Mouse (Mus musculus) olfactory bulb, adult 2 months (tissue): ENCODE results near the gene Slc25a22. TPM values are rescaled to one million over a fixed set of nuclear protein-coding genes. Genes with fewer than 3 reads are reported as not detected.

Experiments used
- H3K27ac ChIP-seq: fragments of 200-500 bp; 2 replicates; pipeline ENCODE4 v1.5.1; 2012; ENCODE audit warnings: low read depth, low read length; ENCODE audit not compliant: insufficient read depth
- H3K4me1 ChIP-seq: fragments of 200-500 bp; 2 replicates; pipeline ENCODE4 v1.6.1; 2012; ENCODE audit warnings: low read length; ENCODE audit not compliant: control insufficient read depth, insufficient read depth
- H3K4me3 ChIP-seq: fragments of 200-500 bp; 2 replicates; pipeline ENCODE4 v1.5.1; 2012; ENCODE audit warnings: mild to moderate bottlenecking, low read depth, low read length, moderate library complexity; ENCODE audit not compliant: insufficient read depth
- CTCF ChIP-seq: fragments of 200-500 bp; IDR thresholded peaks from 2 replicates; pipeline ENCODE4 v1.5.1; 2012; ENCODE audit warnings: low read depth, mild to moderate bottlenecking, low read length, moderate library complexity; ENCODE audit not compliant: insufficient read depth
- POLR2A ChIP-seq: fragments of 200-500 bp; IDR thresholded peaks from 2 replicates; pipeline ENCODE4 v1.6.1; 2012; ENCODE audit warnings: mild to moderate bottlenecking, low read depth, low read length, moderate library complexity; ENCODE audit not compliant: insufficient read depth
- WGBS: fragments of 180-500 bp; shearing (Covaris S2); methylation state at CpG from one replicate; pipeline ENCODE4 v1.1.7; 2018; 5-methylcytosine and 5-hydroxymethylcytosine counted together
- polyA plus RNA-seq: library from polyadenylated mRNA; stranded (reverse); fragments of >200 nt; gene quantifications from 2 replicates; pipeline ENCODE4 v1.2.4, GENCODE M21; 2012; ENCODE audit warnings: low replicate concordance; ENCODE audit not compliant: missing spikeins, insufficient read depth, insufficient read length

Gene Slc25a22
- polyA plus RNA-seq, 1 experiment = not detected

- TF ChIP-seq CTCF = no peak
- no peak for TF ChIP-seq POLR2A
- H3K4me1 ChIP-seq = peaks cover 42% of the 10 kb centered on the region
- WGBS = 60% methylated on average over 9 of the region's 9 CpGs
- H3K4me3 ChIP-seq = no peak overlapping the region
- H3K27ac ChIP-seq = no peak overlapping the region
Observed at GRCm38 (mm10) chr7:141429840-141430584, 7.7 kb downstream of the Slc25a22 start.

- TF ChIP-seq POLR2A = peak; percentile 65
- TF ChIP-seq CTCF = no peak
- 2% methylated on average over 19 of the region's 19 CpGs for WGBS
- Histone ChIP-seq H3K27ac (peak within 1 kb of the TSS; percentile 61), H3K4me1 (peaks cover 37% of the 10 kb centered on the region), H3K4me3 (peak within 1 kb of the TSS; percentile 67)
Observed at GRCm38 (mm10) chr7:141429310-141429709, 8.4 kb downstream of the Slc25a22 start, which contains the start of gene Cend1. Cend1 (minus strand) TSS chr7:141429491.

GRCm38 (mm10) chr7:141428701-141429100, 9.0 kb downstream of the Slc25a22 start:
- Histone ChIP-seq H3K4me3 (peak overlapping the region; percentile 67), H3K4me1 (peaks cover 32% of the 10 kb centered on the region), H3K27ac (peak overlapping the region; percentile 61)
- TF ChIP-seq CTCF (no peak), POLR2A (no peak)
- 42% methylated on average over 5 of the region's 5 CpGs for WGBS

GRCm38 (mm10) chr7:141426948-141427730, 10.6 kb downstream of the Slc25a22 start:
- Histone ChIP-seq H3K4me3 (no peak overlapping the region), H3K27ac (no peak overlapping the region), H3K4me1 (peaks cover 18% of the 10 kb centered on the region)
- WGBS = 91% methylated on average over 12 of the region's 12 CpGs
- TF ChIP-seq CTCF (no peak), POLR2A (no peak)

GRCm38 (mm10) chr7:141423811-141424210, 13.9 kb downstream of the Slc25a22 start:
- Histone ChIP-seq H3K4me3 (no peak overlapping the region), H3K4me1 (peaks cover 11% of the 10 kb centered on the region), H3K27ac (no peak overlapping the region)
- TF ChIP-seq CTCF = no peak
- 77% methylated on average over 4 of the region's 4 CpGs for WGBS

- Histone ChIP-seq H3K4me3 (no peak overlapping the region), H3K4me1 (no peaks in the 10 kb centered on the region), H3K27ac (no peak overlapping the region)
- WGBS = 87% methylated on average over 9 of the region's 9 CpGs
- TF ChIP-seq POLR2A (no peak), CTCF (no peak)
Observed at GRCm38 (mm10) chr7:141420030-141420702, 17.5 kb downstream of the Slc25a22 start.

- no peak overlapping the region for H3K4me3 ChIP-seq
- WGBS = 60% methylated on average over 7 of the region's 7 CpGs
- H3K27ac ChIP-seq = no peak overlapping the region
- peaks cover 3% of the 10 kb centered on the region; the same call in 1 of the 2 replicates for H3K4me1 ChIP-seq
- no peak for TF ChIP-seq POLR2A
- TF ChIP-seq CTCF = no peak
Observed at GRCm38 (mm10) chr7:141418970-141419369, 18.7 kb downstream of the Slc25a22 start.

GRCm38 (mm10) chr7:141417731-141418681, 19.7 kb downstream of the Slc25a22 start:
- Histone ChIP-seq H3K4me3 (no peak overlapping the region), H3K4me1 (peaks cover 6% of the 10 kb centered on the region; the same call in 1 of the 2 replicates), H3K27ac (no peak overlapping the region)
- WGBS = 77% methylated on average over 8 of the region's 8 CpGs
- TF ChIP-seq POLR2A = no peak
- TF ChIP-seq CTCF = no peak
